Mouse (Mus musculus): ENCODE measurements around the gene Tead4.
"Not testable (repeated sequence)": the region's sequence is repeated elsewhere in the genome, so short reads cannot be mapped to it uniquely, and the experiment has no call there.

Tead4 gene

DNA sequence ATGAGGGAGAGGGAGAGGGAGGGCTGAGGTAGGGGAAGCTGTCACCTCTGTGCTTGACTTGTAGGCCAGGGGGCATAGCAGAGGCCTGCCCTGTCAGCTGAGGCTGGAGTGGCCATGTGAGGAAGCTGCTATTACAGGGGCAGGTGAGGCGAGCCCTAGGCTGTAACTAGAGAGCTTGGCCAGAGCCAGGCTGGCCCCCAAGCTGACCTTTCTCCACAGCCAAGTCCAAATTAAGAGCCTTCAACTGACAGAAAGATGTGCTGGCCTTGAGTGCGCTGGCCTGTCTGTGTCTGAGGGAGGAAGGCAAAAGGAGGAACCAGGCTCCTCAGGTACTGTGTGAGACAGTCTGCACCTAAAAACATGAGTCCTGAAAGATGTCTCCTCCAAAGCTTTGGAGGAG lies 47.5 kb downstream of the Tead4 start:
- DNase-seq (ENCODE audit: extremely low spot score, low read depth, low spot score), result no peak

GRCm38 (mm10) chr6:128250596-128250995 lies 50.0 kb downstream of the Tead4 start:
- DNase-seq (ENCODE audit: extremely low spot score, low read depth, low spot score), result no peak

GRCm38 (mm10) chr6:128237102-128237763 lies 63.4 kb downstream of the Tead4 start:
- no peak for DNase-seq (ENCODE audit: extremely low spot score, low read depth, low spot score)

GRCm38 (mm10) chr6:128236581-128236980 lies 64.0 kb downstream of the Tead4 start:
- no peak for DNase-seq (ENCODE audit: extremely low spot score, low read depth, low spot score)

DNA sequence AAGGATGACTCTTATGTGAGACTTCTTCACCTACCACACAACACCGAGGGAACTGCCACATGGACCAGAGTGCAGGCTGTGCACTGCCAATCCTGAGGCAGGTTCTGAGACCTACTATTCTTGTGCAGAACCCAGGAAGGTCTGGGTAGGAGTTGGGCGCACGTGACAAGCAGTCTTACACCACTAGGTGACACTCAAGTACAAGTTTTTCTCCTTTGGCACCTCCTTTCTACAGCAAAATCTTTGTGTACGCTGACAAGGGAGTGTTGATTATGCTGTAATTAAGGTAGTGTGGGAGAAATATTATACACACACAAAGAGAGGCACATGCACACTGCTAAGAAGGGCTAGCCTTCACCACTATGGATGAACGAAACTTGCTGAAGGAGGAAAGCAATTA lies 66.4 kb downstream of the Tead4 start:
- DNase-seq (ENCODE audit: extremely low spot score, low read depth, low spot score), result no peak

DNA sequence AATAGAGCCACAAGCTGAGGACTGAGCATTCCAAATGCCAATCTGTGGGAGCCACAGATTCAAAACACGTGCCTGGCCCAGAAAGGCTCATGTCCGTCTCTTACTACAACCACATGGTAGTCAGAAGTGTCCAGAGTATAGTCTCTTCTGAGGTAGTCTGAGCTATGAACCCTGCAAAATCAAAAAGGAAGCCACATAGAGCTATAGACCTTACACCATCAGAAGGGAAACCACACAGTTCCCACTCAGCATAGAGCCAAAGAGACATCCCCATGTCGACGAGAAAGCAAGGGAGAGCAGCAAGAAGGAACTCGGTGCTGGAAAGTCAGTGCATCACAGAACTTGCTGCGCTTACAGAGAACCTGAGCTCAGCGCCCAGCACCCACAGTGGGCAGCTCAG lies 68.4 kb downstream of the Tead4 start:
- DNase-seq (ENCODE audit: extremely low spot score, low read depth, low spot score), result no peak

DNA sequence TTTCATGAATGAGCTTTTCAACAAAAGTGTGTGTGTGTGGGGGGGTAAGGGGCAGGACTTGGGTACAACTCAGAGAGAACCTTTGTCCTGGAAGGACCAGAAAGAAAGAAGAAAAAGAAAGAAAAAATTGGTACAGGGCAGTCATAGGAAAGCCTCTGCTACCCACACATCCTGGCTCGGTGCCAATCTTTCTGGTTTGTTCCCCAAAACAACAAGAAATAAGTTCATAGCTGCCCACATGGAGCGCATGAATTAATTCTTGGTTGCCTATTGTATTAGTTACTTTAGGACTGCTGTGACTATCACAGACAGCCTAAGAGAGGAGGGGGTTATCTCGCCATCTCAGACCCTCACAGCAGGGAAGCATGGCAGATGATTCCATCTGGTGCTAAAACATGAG lies 68.9 kb downstream of the Tead4 start:
- DNase-seq (ENCODE audit: extremely low spot score, low read depth, low spot score), result no peak

DNA sequence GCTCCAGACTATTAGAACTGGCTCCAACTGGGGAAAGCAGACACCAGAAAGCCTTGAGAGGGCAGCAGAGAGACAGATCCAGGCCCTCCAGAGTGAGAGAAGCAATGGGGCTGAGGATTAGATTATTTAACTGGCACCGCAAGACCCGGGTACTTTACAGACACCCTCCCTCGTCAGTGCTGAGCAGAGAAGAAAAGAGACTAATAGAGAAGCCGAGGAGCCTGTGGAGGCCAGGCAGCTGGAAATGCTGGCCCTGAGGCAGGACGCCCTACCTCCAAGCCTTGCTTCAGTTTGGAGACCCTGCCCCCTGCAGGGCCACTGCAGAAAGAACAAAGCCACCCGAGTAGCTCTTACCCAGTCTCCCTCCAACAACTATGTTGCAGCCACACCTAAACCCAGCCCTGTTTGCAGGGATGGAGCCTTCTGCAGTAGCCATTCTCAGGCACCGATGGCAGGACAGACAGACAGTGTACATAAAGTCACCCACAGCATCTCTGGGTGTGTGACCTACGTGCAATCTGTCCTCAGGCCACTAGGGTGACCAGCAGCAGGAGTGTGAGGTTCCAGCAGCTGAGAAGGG lies 73.1 kb downstream of the Tead4 start:
- DNase-seq (ENCODE audit: extremely low spot score, low read depth, low spot score), result no peak

GRCm38 (mm10) chr6:128226941-128227340 lies 73.7 kb downstream of the Tead4 start:
- no peak for DNase-seq (ENCODE audit: extremely low spot score, low read depth, low spot score)

- no peak for DNase-seq (ENCODE audit: extremely low spot score, low read depth, low spot score)
Measured at GRCm38 (mm10) chr6:128225846-128226176, 74.8 kb downstream of the Tead4 start.

- no peak for DNase-seq (ENCODE audit: extremely low spot score, low read depth, low spot score)
Measured at GRCm38 (mm10) chr6:128225009-128225845, 75.4 kb downstream of the Tead4 start.

DNA sequence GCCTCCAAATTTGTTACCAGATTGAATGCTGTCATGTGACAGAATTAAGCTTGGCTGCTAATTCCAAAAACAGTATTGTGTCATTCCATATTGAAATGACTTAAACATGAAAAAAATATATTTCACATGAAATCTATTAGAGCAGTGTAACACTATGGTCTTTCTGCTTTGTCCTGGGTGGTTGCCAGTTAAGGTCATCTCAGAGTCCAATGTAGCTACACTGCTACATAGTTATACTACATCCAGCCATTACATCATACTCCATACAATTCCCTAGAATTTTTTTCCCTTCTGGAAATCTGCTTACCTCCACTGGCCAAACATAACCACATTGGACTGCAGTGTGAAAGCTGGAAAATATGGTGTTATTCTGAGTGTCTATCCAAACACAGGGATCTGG lies 77.5 kb downstream of the Tead4 start:
- no peak for DNase-seq (ENCODE audit: extremely low spot score, low read depth, low spot score)

DNA sequence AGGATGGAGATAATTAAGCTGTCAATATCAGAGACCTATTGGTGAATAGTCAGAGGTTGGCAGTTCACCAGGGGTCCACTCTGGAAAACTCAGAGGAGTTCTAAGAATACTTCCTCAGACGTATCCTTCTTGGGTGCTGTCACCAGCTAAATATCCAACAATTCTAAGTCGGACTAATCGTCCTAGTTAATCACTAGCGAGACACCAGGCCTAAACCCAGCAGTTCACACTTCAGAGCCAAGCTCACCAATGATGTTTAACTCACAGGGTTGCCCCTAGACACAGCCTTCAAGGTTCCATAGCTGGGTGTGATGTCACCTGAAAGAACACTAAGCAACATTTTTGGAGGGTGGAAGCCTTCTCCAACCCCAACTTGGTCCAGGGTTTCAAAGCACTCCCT lies 85.6 kb downstream of the Tead4 start:
- DNase-seq (ENCODE audit: extremely low spot score, low read depth, low spot score), result not testable (repeated sequence)

DNA sequence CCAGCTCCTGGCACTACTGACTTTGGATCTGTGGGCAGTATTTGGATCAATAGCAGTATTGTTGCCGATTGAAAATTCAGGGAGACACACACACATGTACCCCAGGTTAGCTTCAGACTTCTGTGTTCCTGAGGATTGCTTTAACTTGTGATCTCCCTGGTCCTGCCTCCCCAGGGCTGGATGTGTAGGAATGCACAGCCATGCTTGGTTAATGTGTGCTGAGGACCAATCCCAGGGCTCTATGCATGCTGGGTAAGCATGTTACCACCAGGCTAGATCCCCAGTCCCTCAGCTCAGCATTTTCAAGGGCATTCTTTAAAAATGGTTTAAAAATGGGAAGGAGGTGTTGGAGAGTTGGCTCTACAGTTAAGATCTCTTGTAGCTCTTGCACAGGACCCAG lies 91.4 kb downstream of the Tead4 start:
- not testable (repeated sequence) for DNase-seq (ENCODE audit: extremely low spot score, low read depth, low spot score)

GRCm38 (mm10) chr6:128208491-128209170 lies 92.0 kb downstream of the Tead4 start:
- DNase-seq (ENCODE audit: extremely low spot score, low read depth, low spot score), result no peak

DNA sequence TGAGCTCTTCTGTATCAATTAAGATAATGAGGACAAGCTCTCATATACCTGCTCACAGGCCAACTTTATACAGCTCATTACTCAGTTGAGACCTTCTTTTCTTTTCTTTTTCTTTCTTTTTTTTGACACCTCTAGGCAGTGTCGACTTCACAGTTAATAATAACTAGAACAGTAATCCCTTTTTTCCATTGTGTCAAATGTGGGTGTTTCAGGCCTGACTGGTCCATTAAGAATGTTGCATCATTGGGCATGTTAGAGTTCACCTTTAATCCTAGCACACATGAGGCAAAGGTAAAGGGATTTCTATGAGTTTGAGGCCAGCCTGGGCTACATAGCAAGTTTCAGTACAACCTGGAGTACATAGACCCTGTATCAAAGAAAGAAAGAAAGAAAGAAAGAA lies 97.1 kb downstream of the Tead4 start:
- no peak for DNase-seq (ENCODE audit: extremely low spot score, low read depth, low spot score)

GRCm38 (mm10) chr6:128200847-128201640 lies 99.6 kb downstream of the Tead4 start:
- peak; percentile 41 for DNase-seq (ENCODE audit: extremely low spot score, low read depth, low spot score)

DNA sequence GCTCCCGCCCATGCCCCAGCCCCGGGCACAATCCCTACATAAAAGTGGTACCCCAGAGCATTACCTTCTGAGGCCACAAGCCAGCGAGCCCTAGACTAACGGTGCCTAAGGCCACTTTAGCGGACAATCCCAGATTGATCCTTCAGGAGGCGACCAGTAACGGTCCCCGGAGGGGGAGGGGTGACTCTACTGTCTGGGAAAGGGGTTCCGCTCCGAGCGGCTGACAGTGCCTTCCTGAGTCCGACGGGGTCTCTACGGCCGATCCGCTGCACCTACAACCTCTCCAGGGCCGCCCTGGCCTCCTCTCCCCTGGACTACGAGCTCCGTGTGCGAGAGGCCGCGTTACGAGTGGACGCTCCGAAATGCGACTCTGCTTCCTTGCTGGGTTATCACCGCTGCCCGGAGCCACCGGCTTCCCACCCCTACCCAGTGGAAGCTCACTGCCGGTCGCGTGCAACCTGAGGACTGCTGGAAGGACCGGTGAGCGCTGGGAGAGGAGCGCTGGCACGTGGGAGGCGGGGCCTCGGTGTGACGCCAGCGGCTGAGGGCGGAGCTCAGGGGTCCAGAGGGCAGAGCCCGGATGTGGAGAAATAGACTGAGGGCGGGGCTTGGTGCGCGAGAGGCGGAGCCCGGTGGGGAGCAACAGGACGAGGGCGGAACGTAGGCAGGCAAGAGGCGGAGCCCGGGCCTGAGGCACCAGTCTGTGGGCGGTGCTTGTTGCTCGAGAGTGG lies 100.3 kb downstream of the Tead4 start:
- peak; percentile 84 for DNase-seq (ENCODE audit: extremely low spot score, low read depth, low spot score)

DNA sequence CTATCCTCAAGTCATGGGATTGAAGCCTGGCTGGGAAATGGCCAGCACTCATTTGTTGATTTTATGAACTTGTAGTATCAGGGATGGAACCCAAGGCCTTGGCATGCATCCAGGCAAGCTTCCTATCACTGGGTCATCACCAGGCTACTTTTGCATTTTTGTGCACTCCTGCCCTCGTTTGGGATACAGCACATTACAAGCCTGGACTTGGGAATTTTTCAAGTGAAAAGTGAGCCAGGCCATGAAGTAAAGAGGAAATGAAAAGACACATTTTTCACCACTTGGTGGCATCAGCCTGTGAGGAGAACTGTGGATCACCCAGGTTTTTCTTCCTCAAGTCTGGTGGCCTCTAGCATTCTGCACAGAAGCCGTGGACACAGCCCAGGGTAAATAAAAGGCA lies 117.1 kb downstream of the Tead4 start:
- no peak for DNase-seq (ENCODE audit: extremely low spot score, low read depth, low spot score)

DNA sequence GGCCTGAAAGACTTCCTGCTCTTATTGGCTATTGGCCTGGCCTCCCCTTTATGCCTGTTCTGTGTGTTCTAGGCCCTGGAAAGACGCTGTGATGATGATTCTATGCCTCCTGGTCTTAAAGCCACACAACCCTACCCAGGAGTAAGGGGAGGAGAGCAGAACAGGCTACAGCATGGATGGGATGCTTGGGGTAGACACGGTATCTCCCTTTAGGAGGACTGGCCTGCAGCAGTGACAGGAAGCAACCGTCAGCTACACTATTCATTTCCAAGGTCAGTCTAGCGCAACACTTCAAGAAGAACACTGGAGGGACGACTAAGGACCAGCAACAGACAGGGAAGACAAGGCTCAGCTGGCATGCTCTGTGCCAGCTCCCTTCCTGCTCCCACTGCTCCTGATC lies 119.4 kb downstream of the Tead4 start:
- no peak for DNase-seq (ENCODE audit: extremely low spot score, low read depth, low spot score)

Data from hindlimb bud, embryonic 11.5 days (tissue).